Mouse (Mus musculus) spleen, postnatal 0 days (tissue): ENCODE data around the gene Akap1. TPM values are rescaled to one million over a fixed set of nuclear protein-coding genes. Genes with fewer than 3 reads are reported as not detected.

Experiments used
- polyA plus RNA-seq: library from polyadenylated mRNA; unstranded; fragments of >200 nt; fragmentation: Nextera tagmentation; extraction: Ambion mirVana; gene quantifications from 2 replicates; pipeline ENCODE4 v1.2.1, GENCODE M21; 2015

Akap1 gene
- polyA plus RNA-seq = 5.0 and 6.0 TPM in 2 replicates

DNA sequence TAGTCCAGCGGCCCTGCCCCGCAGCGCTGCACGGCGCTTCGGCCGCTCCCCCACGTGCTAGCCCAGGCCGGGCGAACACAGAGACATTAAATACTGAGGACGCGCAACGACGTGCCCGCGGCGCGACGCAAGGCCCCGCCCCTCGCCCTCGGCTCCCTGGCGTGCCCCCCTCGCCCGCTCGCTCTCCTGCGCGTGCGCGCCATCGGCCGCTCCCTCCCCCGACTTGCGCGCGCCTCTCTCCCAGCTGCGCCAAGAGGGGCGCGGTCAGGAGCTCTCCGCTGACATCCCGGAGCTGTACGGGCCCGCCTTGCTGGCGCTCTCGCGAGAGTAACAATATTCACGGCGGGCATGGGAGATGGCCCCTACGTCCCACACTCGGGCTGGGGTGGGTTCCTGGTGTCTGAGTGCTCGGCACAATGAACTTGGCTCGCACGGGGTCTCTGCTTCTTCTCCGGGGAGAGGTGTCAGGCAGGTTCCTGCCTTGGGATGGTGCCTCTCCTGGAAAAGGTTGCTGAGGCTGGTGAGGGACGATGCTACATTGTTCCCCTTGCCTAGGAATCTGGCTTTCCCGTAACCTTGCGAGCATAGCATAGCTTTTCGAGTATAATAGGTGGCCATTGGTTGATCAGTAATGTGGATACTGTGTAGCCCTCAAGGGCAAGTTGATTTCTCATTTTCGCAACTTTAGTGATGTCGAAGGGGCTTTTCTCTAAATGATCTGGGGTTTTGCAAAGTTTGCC lies at the start of gene Akap1:
Gene Akap1 (minus strand): TSS at position 129 of the 740 bp plus-strand sequence.

Other genes with a start within 250 kb of the Akap1 start
- gene Msi2, start 146.1 kb downstream of the Akap1 start, polyA plus RNA-seq = 9.0 and 11.0 TPM in 2 replicates
- gene Scpep1, start 90.9 kb upstream of the Akap1 start, polyA plus RNA-seq = 25.7 and 29.5 TPM in 2 replicates
- gene Elobl, start 102.3 kb upstream of the Akap1 start, polyA plus RNA-seq = not detected in 2 replicates
- 5.2 and 5.6 TPM in 2 replicates for gene Coil, start 105.7 kb upstream of the Akap1 start, polyA plus RNA-seq
- 23.6 and 28.9 TPM in 2 replicates for gene Trim25, start 134.8 kb upstream of the Akap1 start, polyA plus RNA-seq
- 1.7 and 2.4 TPM in 2 replicates for gene Dgke, start 202.3 kb upstream of the Akap1 start, polyA plus RNA-seq
- gene Gm525, start 209.3 kb upstream of the Akap1 start, polyA plus RNA-seq = 0.89 and 1.4 TPM in 2 replicates